Mouse (Mus musculus) midbrain, embryonic 10.5 days (tissue): ENCODE results near the gene 1600014C23Rik. TPM values are rescaled to one million over a fixed set of nuclear protein-coding genes. Genes with fewer than 3 reads are reported as not detected.

Experiments used
- DNase-seq: peaks from one replicate; pipeline ENCODE4 v3.0.0-alpha.2; 2017; ENCODE audit warnings: low spot score
- H3K27ac ChIP-seq: fragments of 300-500 bp; sonication (generic); replicated peaks from 2 replicates; pipeline ENCODE4 v1.5.1; 2016; ENCODE audit warnings: mild to moderate bottlenecking
- H3K27me3 ChIP-seq: fragments of 300-500 bp; sonication (generic); 2 replicates; pipeline ENCODE4 v1.6.1; 2016; ENCODE audit warnings: low read depth, mild to moderate bottlenecking; ENCODE audit not compliant: poor library complexity, severe bottlenecking
- H3K36me3 ChIP-seq: fragments of 300-500 bp; sonication (generic); 2 replicates; pipeline ENCODE4 v1.6.1; 2016; ENCODE audit warnings: mild to moderate bottlenecking, moderate library complexity
- H3K4me1 ChIP-seq: fragments of 300-500 bp; sonication (generic); 2 replicates; pipeline ENCODE4 v1.6.1; 2016
- H3K4me3 ChIP-seq: fragments of 300-500 bp; sonication (generic); 2 replicates; pipeline ENCODE4 v1.5.1; 2016; ENCODE audit warnings: mild to moderate bottlenecking, moderate library complexity
- H3K9me3 ChIP-seq: fragments of 300-500 bp; sonication (generic); replicated peaks from 2 replicates; pipeline ENCODE4 v1.6.1; 2016; ENCODE audit warnings: mild to moderate bottlenecking
- WGBS: fragments of 180-500 bp; shearing (Covaris S2); methylation state at CpG from one replicate; pipeline ENCODE4 v1.1.7; 2016; 5-methylcytosine and 5-hydroxymethylcytosine counted together
- polyA plus RNA-seq: library from polyadenylated mRNA; unstranded; fragments of >200 nt; fragmentation: Nextera tagmentation; extraction: Ambion mirVana; gene quantifications from 2 replicates; pipeline ENCODE4 v1.2.1, GENCODE M21; 2016

Gene 1600014C23Rik
- polyA plus RNA-seq, 1 experiment from 2014 or later = 0.58 TPM

DNA sequence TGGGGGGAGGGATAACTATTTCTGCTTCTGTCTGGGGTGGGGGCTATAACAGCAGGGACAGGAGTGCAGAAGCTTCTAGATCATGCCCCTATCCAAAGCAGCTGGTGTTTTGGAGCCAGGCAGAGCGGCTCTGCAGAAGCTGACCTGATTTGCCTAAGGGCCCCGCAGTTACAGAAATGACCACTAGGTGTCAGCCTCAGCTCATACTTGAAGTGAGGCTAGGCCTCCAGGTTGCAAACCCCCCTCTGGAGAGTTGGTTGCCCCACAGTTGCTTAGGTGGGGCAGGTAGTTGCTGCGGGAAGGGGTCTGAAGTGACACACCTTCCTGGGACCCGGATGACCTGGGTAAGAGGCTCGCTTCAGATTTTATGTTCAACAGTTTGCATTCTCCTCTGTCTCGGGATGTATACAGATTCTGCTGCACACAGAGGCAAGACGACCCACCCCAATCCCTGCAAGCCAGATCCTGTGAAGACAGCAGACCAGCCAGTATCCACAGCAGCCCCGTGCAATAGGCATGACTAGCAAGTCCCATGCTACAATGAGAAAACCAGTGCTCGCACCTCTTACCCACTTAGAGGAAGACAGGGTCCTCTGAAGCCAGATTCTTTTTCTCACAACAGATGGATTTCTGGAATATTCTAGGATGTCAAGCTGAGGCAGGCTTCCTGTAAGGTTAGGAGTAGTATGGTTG is 2.3 kb downstream of the 1600014C23Rik start:
- Histone ChIP-seq H3K36me3 (no peaks in the 10 kb centered on the region), H3K27ac (no peak overlapping the region), H3K4me3 (no peak overlapping the region), H3K9me3 (no peaks in the 10 kb centered on the region), H3K4me1 (peaks cover 72% of the 10 kb centered on the region), H3K27me3 (peaks cover 49% of the 10 kb centered on the region)
- 26% methylated on average over 9 of the region's 9 CpGs for WGBS
- peak; percentile 86 for DNase-seq

DNA sequence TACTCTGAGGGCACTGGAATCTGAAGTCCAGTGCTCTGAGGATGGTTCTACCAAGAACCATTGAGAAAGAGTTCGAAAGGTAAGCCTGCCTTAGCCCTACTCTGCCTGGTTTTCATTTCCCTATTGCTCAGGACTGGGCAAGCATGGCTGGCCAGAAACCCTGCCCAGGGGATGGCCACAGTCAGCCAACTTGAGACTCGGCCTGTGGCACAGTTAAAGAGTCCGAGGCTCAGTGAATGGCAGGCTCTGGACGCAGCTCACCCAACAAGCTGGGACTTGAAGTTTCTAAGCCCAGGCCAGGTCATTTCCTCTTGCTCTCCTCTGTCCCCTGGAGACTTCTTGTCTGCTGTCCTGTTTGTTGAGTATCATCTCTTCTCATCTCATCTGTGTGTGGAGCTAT is 2.9 kb downstream of the 1600014C23Rik start:
- no peak for DNase-seq
- 80% methylated on average over 4 of the region's 4 CpGs for WGBS
- no peak overlapping the region for H3K27ac ChIP-seq
- H3K36me3 ChIP-seq = no peaks in the 10 kb centered on the region
- H3K9me3 ChIP-seq = no peaks in the 10 kb centered on the region
- no peak overlapping the region for H3K4me3 ChIP-seq
- peaks cover 70% of the 10 kb centered on the region for H3K4me1 ChIP-seq
- peaks cover 49% of the 10 kb centered on the region for H3K27me3 ChIP-seq

DNA sequence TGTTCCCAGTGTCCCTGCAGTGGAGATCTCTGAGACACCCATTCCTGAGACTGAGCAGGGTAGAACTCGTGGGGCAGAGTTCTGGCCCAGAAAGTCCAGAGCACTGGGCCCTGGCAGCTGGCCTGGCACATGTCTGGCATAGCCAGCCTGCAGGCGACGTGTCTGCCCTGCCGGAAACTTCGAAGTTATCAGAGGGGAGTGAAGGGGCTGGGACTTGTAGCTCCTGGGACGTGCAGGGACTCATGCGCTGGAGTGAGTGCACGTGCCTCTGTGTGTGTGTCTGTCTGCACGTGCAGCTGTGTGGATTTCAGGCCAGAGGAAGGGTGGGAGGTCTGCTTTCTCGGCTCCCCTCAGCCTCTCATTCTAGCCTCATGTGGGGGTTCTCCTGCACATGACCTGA is 4.3 kb downstream of the 1600014C23Rik start:
- no peak for DNase-seq
- H3K4me1 ChIP-seq = peaks cover 57% of the 10 kb centered on the region
- H3K27me3 ChIP-seq = peaks cover 42% of the 10 kb centered on the region
- 72% methylated on average over 10 of the region's 10 CpGs for WGBS
- H3K4me3 ChIP-seq = no peak overlapping the region
- H3K9me3 ChIP-seq = no peaks in the 10 kb centered on the region
- H3K36me3 ChIP-seq = no peaks in the 10 kb centered on the region
- H3K27ac ChIP-seq = peak overlapping the region; percentile 60

DNA sequence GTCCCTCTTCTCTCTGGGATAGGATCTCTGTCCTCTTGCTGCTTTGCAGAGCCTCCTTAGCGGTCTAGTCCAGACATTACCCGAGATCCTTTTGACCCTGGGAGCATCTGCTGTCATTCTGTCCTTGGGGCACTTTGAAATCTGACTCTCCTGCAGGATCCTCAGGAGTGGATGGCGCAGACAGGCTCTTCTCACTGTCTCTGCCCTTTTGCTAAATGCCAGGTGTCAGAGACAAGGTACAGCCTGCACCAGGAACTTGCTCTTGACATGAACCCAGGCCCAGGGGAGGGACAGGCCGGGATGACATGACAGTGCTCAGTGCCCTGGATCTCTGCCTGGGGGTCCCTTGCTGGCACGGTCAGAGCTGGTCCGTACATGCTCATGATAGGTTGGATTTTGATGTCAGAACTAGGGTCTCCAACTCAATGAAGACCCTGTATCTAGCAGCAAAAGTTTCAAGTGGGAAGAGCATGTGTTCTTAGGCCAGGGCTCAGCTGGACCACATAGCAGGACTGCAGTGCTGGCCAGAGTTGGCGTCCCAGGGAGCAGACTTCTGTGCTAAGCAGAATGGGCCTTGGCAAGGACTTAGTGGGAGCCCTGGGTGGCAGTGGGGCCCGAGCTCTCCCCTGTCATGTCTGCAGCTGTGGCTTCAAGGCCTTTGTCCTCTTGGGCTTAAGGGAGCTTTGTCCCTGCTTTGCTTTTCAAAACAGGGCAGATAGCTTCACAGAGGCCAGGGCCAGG is 5.5 kb downstream of the 1600014C23Rik start:
- Histone ChIP-seq H3K36me3 (no peaks in the 10 kb centered on the region), H3K27me3 (peaks cover 31% of the 10 kb centered on the region), H3K9me3 (no peaks in the 10 kb centered on the region), H3K27ac (peak overlapping the region; percentile 60), H3K4me3 (no peak overlapping the region), H3K4me1 (peaks cover 54% of the 10 kb centered on the region)
- DNase-seq = no peak
- WGBS = 59% methylated on average over 8 of the region's 8 CpGs

DNA sequence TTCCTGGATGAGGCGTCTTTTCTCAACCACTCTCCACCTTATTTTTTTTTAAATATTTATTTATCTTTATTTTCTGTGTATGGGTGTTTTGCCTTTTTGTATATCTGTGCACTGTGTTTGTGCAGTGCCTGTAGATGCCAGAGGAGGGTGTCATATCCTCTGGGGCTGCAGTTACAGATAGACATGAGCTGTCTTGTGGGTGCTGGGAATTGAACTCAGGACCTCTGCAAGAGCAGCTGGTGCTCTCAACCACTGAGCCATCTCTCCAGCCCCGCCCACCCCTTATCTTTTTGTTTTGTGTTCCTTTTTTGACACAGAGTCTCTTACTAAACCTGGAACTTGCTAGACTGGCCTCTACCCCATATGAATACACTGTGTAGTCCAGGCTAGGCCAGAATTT is 6.2 kb downstream of the 1600014C23Rik start:
- no peak overlapping the region for H3K27ac ChIP-seq
- peaks cover 25% of the 10 kb centered on the region for H3K27me3 ChIP-seq
- WGBS = 85% methylated on average over 2 of the region's 2 CpGs
- H3K4me1 ChIP-seq = peaks cover 55% of the 10 kb centered on the region
- H3K4me3 ChIP-seq = no peak overlapping the region
- no peaks in the 10 kb centered on the region for H3K36me3 ChIP-seq
- no peak for DNase-seq
- no peaks in the 10 kb centered on the region for H3K9me3 ChIP-seq

DNA sequence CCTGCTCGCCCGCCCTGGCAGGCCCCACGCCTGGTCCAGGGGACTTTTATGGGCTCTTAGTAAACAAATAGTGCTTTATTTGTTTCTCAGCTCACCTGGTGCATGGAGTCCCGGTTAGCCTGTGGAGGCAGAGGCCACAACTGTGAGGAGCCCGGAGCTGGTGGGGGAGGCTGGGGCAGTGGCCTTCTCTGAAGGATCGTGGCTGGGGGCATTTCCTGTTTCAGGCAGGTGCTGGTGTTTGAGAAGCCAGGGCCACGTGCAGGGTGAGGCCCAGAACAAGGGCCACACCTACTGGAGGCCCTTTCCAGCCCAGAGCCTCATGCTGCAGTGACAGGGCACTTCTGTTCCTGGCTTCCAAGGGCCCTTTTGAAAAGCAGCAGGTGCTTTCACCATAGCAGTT is 7.4 kb downstream of the 1600014C23Rik start:
- H3K4me3 ChIP-seq = no peak overlapping the region
- H3K9me3 ChIP-seq = no peaks in the 10 kb centered on the region
- WGBS = 76% methylated on average over 7 of the region's 7 CpGs
- no peak for DNase-seq
- peaks cover 58% of the 10 kb centered on the region for H3K4me1 ChIP-seq
- H3K27me3 ChIP-seq = 0 out of 2 replicates have a peak, but pooled peaks cover 14% of the 10 kb centered on the region
- H3K36me3 ChIP-seq = no peaks in the 10 kb centered on the region
- peak overlapping the region; percentile 63 for H3K27ac ChIP-seq

DNA sequence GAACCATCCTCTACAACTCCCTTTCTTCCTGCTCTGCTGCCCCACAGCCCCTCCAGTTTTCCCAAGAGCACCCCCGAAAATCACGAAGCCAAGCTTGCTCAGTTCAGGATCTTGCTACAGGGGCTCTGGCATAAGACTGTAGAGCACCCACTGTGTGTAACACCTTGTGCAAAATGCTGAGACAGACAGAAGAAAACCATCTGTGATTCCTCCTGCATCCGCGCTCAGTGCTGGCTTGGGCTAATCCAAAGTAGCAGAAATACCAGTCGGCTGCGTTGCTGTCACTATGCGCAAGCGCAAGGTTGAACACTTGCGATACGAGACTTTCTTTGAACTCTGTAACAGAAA is 9.1 kb downstream of the 1600014C23Rik start:
- 86% methylated on average over 10 of the region's 10 CpGs for WGBS
- peaks cover 42% of the 10 kb centered on the region for H3K4me1 ChIP-seq
- H3K4me3 ChIP-seq = peak overlapping the region; percentile 64; the same call in 1 of the 2 replicates
- no peak for DNase-seq
- no peaks in the 10 kb centered on the region for H3K36me3 ChIP-seq
- 0 out of 2 replicates have a peak, but pooled peaks cover 4% of the 10 kb centered on the region for H3K27me3 ChIP-seq
- no peaks in the 10 kb centered on the region for H3K9me3 ChIP-seq
- H3K27ac ChIP-seq = peak overlapping the region; percentile 94

DNA sequence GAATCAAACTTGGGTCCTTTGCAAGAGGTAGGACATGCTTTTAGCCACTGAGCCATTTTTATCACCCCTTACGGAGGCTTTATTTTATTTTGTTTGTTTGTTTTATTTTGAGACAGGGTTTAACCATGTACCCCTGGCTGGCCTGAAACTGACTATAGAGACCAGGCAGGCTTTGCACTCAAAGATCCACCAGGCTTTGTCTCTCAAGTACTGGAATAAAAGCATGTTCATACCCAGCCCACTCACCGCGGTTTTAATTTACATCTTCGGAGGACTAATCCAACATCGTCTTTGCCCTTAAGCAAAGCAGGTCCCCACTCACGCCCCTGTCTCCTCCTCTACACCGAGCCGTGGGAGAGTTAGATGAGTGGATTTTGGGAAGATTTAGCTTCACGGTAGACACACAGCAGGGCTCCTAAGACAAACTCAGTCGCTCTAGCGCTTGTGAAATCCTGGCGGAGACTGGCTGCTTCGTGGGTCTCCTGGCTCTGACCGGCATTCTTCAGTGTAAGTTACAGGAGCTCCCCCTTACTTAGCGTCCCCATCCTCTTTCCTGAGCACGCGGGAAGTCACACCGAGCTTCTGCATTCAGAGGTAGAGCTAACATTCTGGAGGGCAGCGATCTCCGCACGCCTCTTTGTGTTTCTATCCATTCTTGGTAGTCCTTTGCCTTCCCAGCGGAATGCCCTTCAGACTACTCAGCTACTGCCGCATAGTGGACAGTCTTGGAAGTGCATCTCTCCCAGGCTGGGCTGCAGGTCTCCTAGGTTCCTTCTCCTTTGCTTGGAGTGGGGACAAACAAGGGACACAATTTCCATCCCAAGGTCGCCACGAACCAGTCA is 9.7 kb downstream of the 1600014C23Rik start:
- no peaks in the 10 kb centered on the region for H3K27me3 ChIP-seq
- peaks cover 37% of the 10 kb centered on the region for H3K4me1 ChIP-seq
- no peaks in the 10 kb centered on the region for H3K9me3 ChIP-seq
- no peaks in the 10 kb centered on the region for H3K36me3 ChIP-seq
- H3K4me3 ChIP-seq = peak overlapping the region; percentile 64
- DNase-seq = peak; percentile 90
- WGBS = 5% methylated on average over 25 of the region's 25 CpGs
- peak overlapping the region; percentile 94 for H3K27ac ChIP-seq

DNA sequence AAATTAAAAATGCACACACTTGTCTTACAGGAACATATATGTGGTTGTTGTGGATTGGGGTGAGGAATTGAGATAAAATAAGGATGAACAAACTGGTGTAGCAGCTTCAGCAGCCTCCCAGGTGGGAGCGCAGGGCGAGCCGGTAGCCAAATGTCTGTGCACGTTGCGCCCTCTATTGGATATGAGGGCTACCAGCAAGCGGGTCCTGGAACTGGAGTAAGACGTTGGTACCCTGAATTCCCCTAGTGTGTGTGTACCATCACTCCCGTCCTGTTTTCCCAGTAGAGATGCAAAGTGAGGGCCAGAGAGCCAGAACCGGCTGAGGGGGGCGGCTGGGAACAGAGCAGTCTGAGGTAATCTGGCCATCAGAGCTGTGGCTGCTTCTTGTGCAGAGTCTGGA is 15.3 kb downstream of the 1600014C23Rik start:
- DNase-seq = peak; percentile 47
- Histone ChIP-seq H3K4me1 (peaks cover 9% of the 10 kb centered on the region), H3K9me3 (no peaks in the 10 kb centered on the region), H3K27me3 (no peaks in the 10 kb centered on the region), H3K36me3 (no peaks in the 10 kb centered on the region), H3K27ac (no peak overlapping the region), H3K4me3 (no peak overlapping the region)
- WGBS = 11% methylated on average over 10 of the region's 10 CpGs

DNA sequence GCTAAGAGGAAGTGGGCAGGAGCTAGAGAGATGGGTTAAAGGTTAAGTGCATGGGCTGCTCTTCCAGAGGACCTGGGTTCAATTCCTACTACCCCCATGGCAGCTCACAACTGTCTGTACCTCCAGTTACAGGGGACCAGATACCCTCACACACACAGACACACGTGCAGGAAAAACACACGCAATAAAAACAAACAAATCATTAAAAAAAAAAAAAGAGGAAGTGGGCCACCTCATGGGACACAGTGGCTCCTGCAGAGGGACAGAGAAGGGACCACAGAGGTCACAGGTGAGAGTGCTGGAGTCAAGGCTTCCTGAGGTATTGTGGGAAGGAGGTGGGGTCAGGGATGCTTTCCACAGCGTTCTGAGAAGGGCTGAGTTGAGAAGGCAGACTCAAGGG is 22.1 kb downstream of the 1600014C23Rik start:
- Histone ChIP-seq H3K4me1 (no peaks in the 10 kb centered on the region), H3K36me3 (no peaks in the 10 kb centered on the region), H3K27ac (no peak overlapping the region), H3K9me3 (no peaks in the 10 kb centered on the region), H3K27me3 (no peaks in the 10 kb centered on the region), H3K4me3 (no peak overlapping the region)
- 71% methylated on average over 3 of the region's 3 CpGs for WGBS
- no peak for DNase-seq

DNA sequence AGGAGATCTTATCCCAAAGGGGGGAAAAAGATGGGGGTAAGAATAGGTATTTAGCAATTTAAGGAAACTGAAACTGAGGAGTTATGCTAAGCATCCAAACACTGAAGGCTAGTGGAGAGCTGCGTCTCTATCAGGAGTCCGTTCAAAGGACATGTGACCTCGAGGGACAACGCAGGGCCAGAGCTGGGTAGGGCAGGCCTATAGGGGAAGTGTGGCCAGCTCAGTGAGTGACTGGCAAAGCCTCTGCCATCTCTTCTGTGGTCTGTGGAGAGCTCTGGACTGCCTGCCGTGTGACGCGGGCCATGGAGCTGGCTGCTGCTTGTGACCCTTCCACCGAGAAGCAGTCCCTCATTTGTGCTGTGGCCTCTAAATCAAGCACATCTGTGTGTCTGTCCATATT is 23.2 kb downstream of the 1600014C23Rik start:
- no peak overlapping the region for H3K4me3 ChIP-seq
- no peak overlapping the region for H3K27ac ChIP-seq
- WGBS = 83% methylated on average over 8 of the region's 8 CpGs
- no peaks in the 10 kb centered on the region for H3K36me3 ChIP-seq
- no peaks in the 10 kb centered on the region for H3K9me3 ChIP-seq
- DNase-seq = no peak
- no peaks in the 10 kb centered on the region for H3K27me3 ChIP-seq
- no peaks in the 10 kb centered on the region for H3K4me1 ChIP-seq

DNA sequence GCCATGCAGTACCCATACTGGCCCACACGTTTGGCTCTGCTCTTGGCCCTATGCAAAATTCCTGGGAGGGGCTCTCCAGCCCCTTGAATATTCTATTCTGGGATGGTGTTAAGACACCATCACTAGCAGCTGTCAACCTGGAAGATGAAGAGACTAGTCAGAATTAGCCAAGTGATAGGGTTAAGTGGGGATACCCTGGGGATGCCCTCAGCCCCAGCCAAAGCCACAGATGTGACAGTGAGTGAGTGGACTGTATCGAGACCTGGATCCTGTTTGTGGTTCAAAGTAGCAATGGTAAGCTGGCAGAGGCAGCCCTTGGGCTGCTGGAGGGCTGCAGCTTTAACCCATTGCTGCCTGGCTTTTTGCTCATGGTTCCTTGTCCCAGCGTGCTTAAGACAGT is 23.8 kb downstream of the 1600014C23Rik start:
- Histone ChIP-seq H3K27ac (no peak overlapping the region), H3K36me3 (no peaks in the 10 kb centered on the region), H3K9me3 (no peaks in the 10 kb centered on the region), H3K4me3 (no peak overlapping the region), H3K27me3 (no peaks in the 10 kb centered on the region), H3K4me1 (no peaks in the 10 kb centered on the region)
- WGBS = 63% methylated on average over 3 of the region's 3 CpGs
- no peak for DNase-seq
